Mouse (Mus musculus): ENCODE data around the gene Prkacb.

DNA sequence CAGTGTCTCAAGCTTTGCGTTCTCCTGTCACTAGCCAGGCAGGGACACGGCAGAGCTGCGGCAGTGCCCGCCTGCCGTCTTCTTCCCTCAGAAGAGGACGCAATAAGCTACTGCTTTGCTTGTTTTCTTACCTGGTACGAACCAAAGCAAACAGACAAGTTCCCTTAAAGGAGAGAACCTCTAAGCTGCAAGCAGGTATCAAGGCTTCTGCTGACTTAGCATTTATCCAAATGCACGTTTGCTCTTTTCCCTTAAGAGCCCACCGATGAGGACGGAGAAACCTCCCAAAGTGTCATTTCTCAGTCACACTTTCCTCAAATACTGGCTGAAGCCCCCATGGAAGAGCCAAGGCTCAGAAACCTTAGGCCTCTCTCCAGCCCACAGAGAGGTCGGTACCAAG, 81.3 kb downstream of the Prkacb start:
- TF ChIP-seq CTCF (IDR thresholded peaks at IDR 0.05; ENCODE audit: control insufficient read depth, insufficient read depth, insufficient replicate concordance, low read depth, low read length), result no peak
- TF ChIP-seq POLR2A (IDR thresholded peaks at IDR 0.05; ENCODE audit: control insufficient read depth, low read depth, low read length), result no peak
